Mouse (Mus musculus) liver, adult 2 months (tissue): ENCODE results near the gene Sik1.

Source experiments
- CTCF ChIP-seq: fragments of 200-500 bp; IDR thresholded peaks from 2 replicates; pipeline ENCODE4 v1.5.1; 2011; ENCODE audit warnings: low read depth, low read length, control low read depth
- POLR2A ChIP-seq: fragments of 200-500 bp; IDR thresholded peaks from 2 replicates; pipeline ENCODE4 v1.6.1; 2011; ENCODE audit warnings: low read length, control low read depth; ENCODE audit not compliant: insufficient read depth; ENCODE audit errors: extremely low read depth

- TF ChIP-seq POLR2A (no peak), CTCF (no peak)
Measured at GRCm38 (mm10) chr17:31888540-31888939, 32.9 kb upstream of the Sik1 start.
